Mouse (Mus musculus): ENCODE measurements around the gene Psme1.

- TF ChIP-seq CTCF (IDR thresholded peaks at IDR 0.05; ENCODE audit: low read depth, low read length) (no peak), POLR2A (IDR thresholded peaks at IDR 0.05; ENCODE audit: borderline replicate concordance, low read depth, low read length) (no peak)
Observed at GRCm38 (mm10) chr14:55565748-55566147, 12.2 kb upstream of the Psme1 start.

All from bone marrow macrophage, adult 2 months (primary cell).